Mouse (Mus musculus) kidney, embryonic 16.5 days (tissue): ENCODE measurements around the gene Syne1. TPM values are rescaled to one million over a fixed set of nuclear protein-coding genes. Genes with fewer than 3 reads are reported as not detected.
A peak's percentile ranks its signal among the peaks of the same experiment; 100 is the strongest.

Experiments
- ATAC-seq: fragments of 200-750 bp; cut with Nextera tagmentation; 2 replicates; pipeline ENCODE4 v1.8.0; 2017; ENCODE audit warnings: moderate TSS enrichment; ENCODE audit not compliant: low FRiP score, low TSS enrichment
- H3K27ac ChIP-seq: fragments of 300-500 bp; sonication (generic); 2 replicates; pipeline ENCODE4 v1.5.1; 2014; ENCODE audit warnings: low read length
- H3K27me3 ChIP-seq: fragments of 300-500 bp; sonication (generic); 2 replicates; pipeline ENCODE4 v1.6.1; 2014; ENCODE audit warnings: low read length, control low read depth, mixed read lengths; ENCODE audit not compliant: insufficient read depth
- H3K36me3 ChIP-seq: fragments of 300-500 bp; sonication (generic); 2 replicates; pipeline ENCODE4 v1.6.1; 2014; ENCODE audit warnings: low read length, control low read depth, mixed read lengths; ENCODE audit not compliant: insufficient read depth
- H3K4me1 ChIP-seq: fragments of 300-500 bp; sonication (generic); 2 replicates; pipeline ENCODE4 v1.6.1; 2014; ENCODE audit warnings: low read length, control low read depth, mixed read lengths; ENCODE audit not compliant: insufficient read depth
- H3K4me2 ChIP-seq: fragments of 300-500 bp; sonication (generic); replicated peaks from 2 replicates; pipeline ENCODE4 v1.6.1; 2014; ENCODE audit warnings: low read depth, low read length
- H3K4me3 ChIP-seq: fragments of 300-500 bp; sonication (generic); 2 replicates; pipeline ENCODE4 v1.5.1; 2014; ENCODE audit warnings: mild to moderate bottlenecking, low read length
- H3K9ac ChIP-seq: fragments of 300-500 bp; sonication (generic); replicated peaks from 2 replicates; pipeline ENCODE4 v1.6.1; 2014; ENCODE audit warnings: low read length
- H3K9me3 ChIP-seq: fragments of 300-500 bp; sonication (generic); 2 replicates; pipeline ENCODE4 v1.6.1; 2016; ENCODE audit warnings: low read length, control low read depth
- WGBS: fragments of 180-500 bp; shearing (Covaris S2); extraction: QIAGEN DNeasy Blood & Tissue Kit; methylation state at CpG from one replicate; pipeline ENCODE4 v1.1.7; 2014; 5-methylcytosine and 5-hydroxymethylcytosine counted together
- polyA plus RNA-seq: library from polyadenylated mRNA; unstranded; fragments of >200 nt; fragmentation: Nextera tagmentation; extraction: Ambion mirVana; gene quantifications from 2 replicates; pipeline ENCODE4 v1.2.1, GENCODE M21; 2015

Gene Syne1
- polyA plus RNA-seq, 1 experiment from 2014 or later = 5.2 TPM

DNA sequence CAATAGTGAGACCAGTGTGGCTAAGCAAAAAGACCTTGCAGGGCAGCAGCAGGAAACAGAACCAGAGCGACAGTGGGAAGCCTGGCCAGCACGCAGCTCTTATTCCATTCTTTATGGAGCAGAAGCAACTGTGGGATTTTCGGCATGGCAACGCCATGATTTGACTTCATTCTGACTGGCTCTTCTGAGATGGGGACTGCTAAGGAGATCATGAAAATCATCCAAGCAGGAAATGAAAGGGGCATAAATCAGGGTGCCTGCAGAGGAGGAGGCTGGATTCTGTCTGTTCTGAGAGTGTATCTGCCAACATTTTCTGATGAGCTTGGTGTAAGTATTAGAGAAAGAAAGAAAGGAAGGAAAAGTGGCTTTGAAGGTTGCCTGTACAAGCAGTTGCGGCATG, 435.1 kb downstream of the Syne1 start:
- Histone ChIP-seq H3K27me3 (no peaks in the 10 kb centered on the region), H3K9me3 (peaks cover 4% of the 10 kb centered on the region; the same call in 1 of the 2 replicates), H3K4me1 (peaks cover 11% of the 10 kb centered on the region; the same call in 1 of the 2 replicates), H3K36me3 (0 out of 2 replicates have a peak, but pooled peaks cover 4% of the 10 kb centered on the region), H3K27ac (peak overlapping the region; percentile 0; the same call in 1 of the 2 replicates), H3K4me3 (no peak overlapping the region), H3K9ac (no peak overlapping the region), H3K4me2 (0 out of 2 replicates have a peak overlapping the region, but pooled peaks have one; percentile 13)
- ATAC-seq = peak; percentile 51; the same call in 1 of the 2 replicates
- 48% methylated on average over 5 of the region's 5 CpGs for WGBS

DNA sequence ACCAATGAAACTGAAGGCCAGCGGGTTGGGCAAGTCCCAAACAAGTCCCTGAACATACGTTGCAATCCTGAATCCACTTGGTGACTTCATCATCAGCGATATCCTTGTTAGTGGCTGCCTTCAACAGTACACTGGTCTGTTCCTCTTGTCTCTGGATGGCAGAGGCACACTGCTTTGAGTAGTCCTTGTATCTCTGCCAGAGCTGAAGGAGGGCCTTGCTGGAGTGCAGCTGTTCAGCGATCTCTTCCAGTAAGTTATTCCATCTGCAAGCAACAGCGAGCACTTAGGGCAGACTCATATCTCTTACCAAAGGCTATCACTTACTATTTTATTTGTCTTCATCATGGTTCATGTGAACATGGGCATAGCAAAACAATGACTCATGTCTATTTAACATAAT, 440.5 kb downstream of the Syne1 start:
- peaks cover 4% of the 10 kb centered on the region; the same call in 1 of the 2 replicates for H3K9me3 ChIP-seq
- H3K27me3 ChIP-seq = no peaks in the 10 kb centered on the region
- H3K36me3 ChIP-seq = peaks cover 16% of the 10 kb centered on the region; the same call in 1 of the 2 replicates
- no peaks in the 10 kb centered on the region for H3K4me1 ChIP-seq
- no peak for ATAC-seq
- no peak overlapping the region for H3K4me2 ChIP-seq
- H3K27ac ChIP-seq = no peak overlapping the region
- no peak overlapping the region for H3K4me3 ChIP-seq
- no peak overlapping the region for H3K9ac ChIP-seq
- 85% methylated on average over 5 of the region's 5 CpGs for WGBS

DNA sequence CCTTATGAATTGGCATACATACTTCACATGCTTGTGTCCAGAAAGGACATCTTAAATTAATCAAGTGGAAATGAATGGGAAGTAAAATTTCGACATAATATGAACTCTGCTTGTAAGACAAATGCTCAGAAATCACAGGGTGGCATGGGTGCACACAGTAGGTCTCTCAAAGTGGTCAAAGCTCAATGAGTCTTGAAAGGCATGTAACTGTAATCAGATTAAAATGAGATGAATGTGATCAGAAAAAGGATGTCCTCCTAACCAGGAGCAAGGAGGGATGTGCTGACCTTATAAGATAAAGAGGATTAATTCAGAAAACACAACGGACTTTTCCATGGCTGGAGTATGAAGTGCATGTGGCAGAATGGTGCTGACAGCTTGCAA, 453.5 kb downstream of the Syne1 start:
- 54% methylated on average over 2 of the region's 2 CpGs for WGBS
- no peak overlapping the region for H3K4me3 ChIP-seq
- no peaks in the 10 kb centered on the region for H3K27me3 ChIP-seq

GRCm38 (mm10) chr10:5096996-5097753, 454.1 kb downstream of the Syne1 start:
- peak; percentile 59; the same call in 1 of the 2 replicates for ATAC-seq
- Histone ChIP-seq H3K9ac (no peak overlapping the region), H3K4me3 (no peak overlapping the region), H3K27me3 (no peaks in the 10 kb centered on the region), H3K36me3 (no peaks in the 10 kb centered on the region), H3K4me1 (no peaks in the 10 kb centered on the region; the same call in 1 of the 2 replicates), H3K4me2 (no peak overlapping the region), H3K9me3 (no peaks in the 10 kb centered on the region), H3K27ac (no peak overlapping the region)
- 36% methylated on average over 10 of the region's 10 CpGs for WGBS

More for the DNA sequence above, 453.5 kb downstream of the Syne1 start:
- Histone ChIP-seq H3K4me2 (no peak overlapping the region), H3K36me3 (no peaks in the 10 kb centered on the region), H3K9me3 (no peaks in the 10 kb centered on the region), H3K27ac (no peak overlapping the region), H3K4me1 (no peaks in the 10 kb centered on the region; the same call in 1 of the 2 replicates), H3K9ac (no peak overlapping the region)
- no peak for ATAC-seq

DNA sequence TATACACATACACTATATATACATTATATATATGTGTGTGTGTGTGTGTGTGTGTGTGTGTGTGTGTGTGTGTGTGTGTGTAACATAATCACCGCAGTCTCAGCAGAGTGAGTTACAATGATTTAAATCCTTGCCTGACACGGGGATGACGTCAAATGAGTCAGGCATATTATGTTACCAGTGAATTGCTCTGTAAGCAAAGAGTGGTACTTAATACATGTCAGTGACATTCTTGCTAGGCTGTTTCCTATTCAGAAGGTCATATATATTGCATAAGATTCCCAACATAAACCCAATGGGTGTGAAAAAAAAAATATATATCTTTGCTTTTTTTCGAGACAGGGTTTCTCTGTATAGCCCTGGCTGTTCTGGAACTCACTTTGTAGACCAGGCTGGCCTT, 462.1 kb downstream of the Syne1 start:
- no peaks in the 10 kb centered on the region for H3K9me3 ChIP-seq
- peaks cover 2% of the 10 kb centered on the region; the same call in 1 of the 2 replicates for H3K4me1 ChIP-seq
- no peak overlapping the region for H3K4me3 ChIP-seq
- 45% methylated on average over 4 of the region's 4 CpGs for WGBS
- ATAC-seq = no peak; the same call in 1 of the 2 replicates
- H3K27ac ChIP-seq = no peak overlapping the region
- H3K4me2 ChIP-seq = no peak overlapping the region
- no peak overlapping the region for H3K9ac ChIP-seq
- H3K36me3 ChIP-seq = no peaks in the 10 kb centered on the region
- H3K27me3 ChIP-seq = no peaks in the 10 kb centered on the region

DNA sequence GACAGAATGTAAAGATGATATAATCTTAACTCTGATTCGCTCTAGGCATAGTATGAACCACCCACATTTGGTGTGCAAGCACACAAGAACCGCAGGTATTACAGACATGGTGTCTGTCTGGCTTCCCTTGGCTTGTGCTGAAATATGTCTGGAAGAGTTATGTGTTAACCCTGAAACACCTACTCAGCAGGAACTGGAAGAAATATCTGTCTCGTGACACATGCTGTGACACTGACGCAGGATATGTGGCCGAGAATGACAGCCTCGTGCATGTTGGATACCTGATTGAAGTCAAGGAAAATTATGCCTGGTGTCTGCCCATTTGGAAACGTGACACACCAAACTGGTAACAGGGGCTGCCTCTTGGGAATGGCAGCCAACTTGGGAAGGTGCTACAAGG, 463.9 kb downstream of the Syne1 start:
- Histone ChIP-seq H3K27ac (no peak overlapping the region), H3K27me3 (no peaks in the 10 kb centered on the region), H3K4me2 (no peak overlapping the region), H3K9ac (no peak overlapping the region), H3K4me1 (peaks cover 2% of the 10 kb centered on the region; the same call in 1 of the 2 replicates), H3K36me3 (no peaks in the 10 kb centered on the region), H3K9me3 (no peaks in the 10 kb centered on the region), H3K4me3 (no peak overlapping the region)
- 73% methylated on average over 7 of the region's 7 CpGs for WGBS
- ATAC-seq = no peak

DNA sequence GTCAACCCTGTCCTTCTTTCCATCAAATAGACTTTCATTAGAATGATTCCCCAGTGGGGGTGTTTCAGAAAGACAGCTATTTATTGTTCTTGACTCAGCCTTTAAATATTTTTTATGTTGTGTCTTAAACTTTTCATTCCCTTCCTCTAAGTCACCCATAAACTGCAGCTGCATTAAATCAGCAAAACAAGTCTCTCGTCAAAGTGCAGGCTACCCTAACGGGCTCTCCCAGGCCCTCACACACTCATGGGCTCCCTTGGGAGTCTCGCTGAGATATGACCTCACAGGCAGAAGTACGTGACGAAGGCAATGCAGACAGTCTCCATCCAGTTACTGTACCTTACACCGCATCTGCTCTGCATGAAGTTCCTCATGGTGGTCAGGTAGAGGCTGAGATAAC, 465.0 kb downstream of the Syne1 start:
- H3K4me1 ChIP-seq = peaks cover 2% of the 10 kb centered on the region; the same call in 1 of the 2 replicates
- H3K4me3 ChIP-seq = no peak overlapping the region
- H3K27ac ChIP-seq = no peak overlapping the region
- ATAC-seq = peak; percentile 83
- H3K4me2 ChIP-seq = no peak overlapping the region
- H3K9me3 ChIP-seq = no peaks in the 10 kb centered on the region
- no peak overlapping the region for H3K9ac ChIP-seq
- H3K36me3 ChIP-seq = no peaks in the 10 kb centered on the region
- WGBS = 42% methylated on average over 6 of the region's 6 CpGs
- no peaks in the 10 kb centered on the region for H3K27me3 ChIP-seq

DNA sequence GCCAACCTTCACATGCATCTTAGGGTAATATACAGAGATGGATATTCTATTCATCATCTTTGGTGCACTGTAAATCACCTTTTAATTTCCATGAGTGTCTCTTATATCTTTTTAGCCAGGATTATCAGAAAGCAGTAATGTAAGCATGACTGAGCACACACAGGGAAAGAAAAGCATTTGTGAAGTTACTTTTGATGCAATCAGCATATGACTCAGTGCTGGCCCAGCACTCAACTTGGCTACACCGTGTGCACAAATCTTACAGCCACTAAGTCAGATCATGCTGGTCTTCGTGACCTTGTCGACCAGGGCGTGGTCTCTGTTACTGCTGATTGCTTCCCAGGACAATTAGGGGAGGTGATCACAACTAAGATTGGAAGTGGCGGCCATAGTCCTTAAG, 465.5 kb downstream of the Syne1 start:
- peak; percentile 84 for ATAC-seq
- WGBS = 59% methylated on average over 5 of the region's 5 CpGs

DNA sequence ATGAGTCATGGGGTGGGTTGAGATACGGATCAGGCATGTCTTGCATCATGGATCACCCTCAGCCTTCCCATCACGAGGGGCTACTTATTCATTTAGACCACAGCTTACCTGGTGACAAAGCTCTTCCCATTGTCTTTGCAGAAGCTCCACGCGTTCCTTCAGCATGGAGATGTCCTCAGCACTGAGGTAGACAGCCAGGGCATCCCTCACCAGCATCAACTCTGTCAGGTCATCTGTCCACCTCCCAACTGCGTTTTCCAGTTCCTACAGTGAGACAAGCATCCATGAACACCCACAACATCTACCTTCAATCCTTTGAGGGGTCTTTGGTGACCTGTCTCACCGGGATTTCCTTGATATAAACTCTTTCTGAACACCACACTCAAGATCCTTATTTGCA, 467.6 kb downstream of the Syne1 start:
- no peak overlapping the region for H3K4me2 ChIP-seq
- H3K27ac ChIP-seq = no peak overlapping the region
- H3K9ac ChIP-seq = no peak overlapping the region
- H3K4me1 ChIP-seq = peaks cover 6% of the 10 kb centered on the region; the same call in 1 of the 2 replicates
- no peaks in the 10 kb centered on the region for H3K27me3 ChIP-seq
- WGBS = 88% methylated on average over 6 of the region's 6 CpGs
- H3K36me3 ChIP-seq = no peaks in the 10 kb centered on the region
- no peak overlapping the region for H3K4me3 ChIP-seq
- ATAC-seq = no peak
- no peaks in the 10 kb centered on the region for H3K9me3 ChIP-seq

More for the DNA sequence above, 465.5 kb downstream of the Syne1 start:
- peaks cover 2% of the 10 kb centered on the region; the same call in 1 of the 2 replicates for H3K4me1 ChIP-seq
- no peak overlapping the region for H3K27ac ChIP-seq
- no peak overlapping the region for H3K9ac ChIP-seq
- no peaks in the 10 kb centered on the region for H3K36me3 ChIP-seq
- no peaks in the 10 kb centered on the region for H3K27me3 ChIP-seq
- H3K4me3 ChIP-seq = no peak overlapping the region
- H3K4me2 ChIP-seq = no peak overlapping the region
- H3K9me3 ChIP-seq = no peaks in the 10 kb centered on the region

DNA sequence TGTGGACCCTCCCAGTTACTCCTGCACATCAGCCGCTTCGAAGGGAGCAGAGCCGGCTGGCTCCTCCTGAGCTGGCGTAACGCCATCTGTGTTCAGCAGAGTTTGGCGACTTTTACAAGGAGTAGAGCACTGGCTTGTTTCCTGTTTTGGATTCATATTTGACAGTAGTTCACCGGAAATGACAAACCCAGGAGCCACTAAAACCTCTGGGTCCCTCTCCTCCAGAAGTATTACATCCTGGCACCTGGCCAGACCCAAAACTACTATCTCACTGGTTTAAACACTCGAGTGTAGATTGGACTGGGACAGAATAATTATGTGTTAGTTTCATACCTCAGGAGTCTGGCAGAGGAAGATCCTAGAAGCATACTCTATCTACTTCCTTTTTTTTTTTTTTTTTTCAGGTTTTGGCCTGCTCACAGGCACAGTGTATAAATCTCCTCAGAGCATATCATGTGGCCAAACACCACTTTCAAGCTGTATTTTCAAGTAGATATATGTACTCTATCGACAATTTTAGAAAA, 471.3 kb downstream of the Syne1 start:
- H3K27me3 ChIP-seq = no peaks in the 10 kb centered on the region
- no peak overlapping the region for H3K4me2 ChIP-seq
- no peaks in the 10 kb centered on the region for H3K9me3 ChIP-seq
- peak overlapping the region; percentile 28 for H3K27ac ChIP-seq
- H3K36me3 ChIP-seq = no peaks in the 10 kb centered on the region
- H3K4me3 ChIP-seq = no peak overlapping the region
- WGBS = 49% methylated on average over 9 of the region's 9 CpGs
- H3K9ac ChIP-seq = no peak overlapping the region
- peak; percentile 84 for ATAC-seq
- 0 out of 2 replicates have a peak, but pooled peaks cover 4% of the 10 kb centered on the region for H3K4me1 ChIP-seq
